Mouse (Mus musculus): Measurements from ENCODE around the gene Btbd35f14.
"Not testable (repeated sequence)": the region's sequence is repeated elsewhere in the genome, so short reads cannot be mapped to it uniquely, and the experiment has no call there.

Gene Btbd35f14
- long read RNA-seq, experiment 1 = 0 reads
- long read RNA-seq, experiment 2 = 0 reads

DNA sequence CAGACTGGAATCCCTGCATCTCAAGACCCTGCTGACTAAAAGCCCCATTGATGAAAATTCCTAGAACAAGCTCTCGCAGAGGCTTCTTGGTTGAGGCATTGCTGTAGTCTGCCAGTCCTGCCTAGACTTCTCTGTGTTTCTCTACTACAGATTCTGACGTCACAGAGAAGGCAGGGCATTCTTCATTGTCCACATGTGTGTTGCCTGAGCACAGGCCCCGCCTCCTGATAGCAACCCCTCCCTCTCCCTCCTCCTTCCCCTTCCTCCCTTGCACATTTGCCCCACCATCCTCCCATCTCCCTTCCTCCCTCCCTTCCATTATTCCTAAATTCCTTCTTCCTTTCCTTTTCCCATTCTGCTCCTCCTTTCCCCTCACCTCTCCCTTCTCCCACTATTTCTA lies at the start of gene Btbd35f14:
Gene Btbd35f14 (minus strand): TSS at position 101 of the 400 bp plus-strand sequence.
- intact Hi-C loops (cut with DNase I) = not testable (repeated sequence)

DNA sequence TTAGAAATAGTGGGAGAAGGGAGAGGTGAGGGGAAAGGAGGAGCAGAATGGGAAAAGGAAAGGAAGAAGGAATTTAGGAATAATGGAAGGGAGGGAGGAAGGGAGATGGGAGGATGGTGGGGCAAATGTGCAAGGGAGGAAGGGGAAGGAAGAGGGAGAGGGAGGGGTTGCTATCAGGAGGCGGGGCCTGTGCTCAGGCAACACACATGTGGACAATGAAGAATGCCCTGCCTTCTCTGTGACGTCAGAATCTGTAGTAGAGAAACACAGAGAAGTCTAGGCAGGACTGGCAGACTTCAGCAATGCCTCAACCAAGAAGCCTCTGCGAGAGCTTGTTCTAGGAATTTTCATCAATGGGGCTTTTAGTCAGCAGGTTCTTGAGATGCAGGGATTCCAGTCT lies 45.3 kb downstream of the Btbd35f14 start, which contains the start of gene Btbd35f13:
Gene Btbd35f13 (plus strand): TSS at position 301 of the 400 bp plus-strand sequence.
- intact Hi-C loops (cut with DNase I) = not testable (repeated sequence)

Data from adrenal gland (tissue).